Mouse (Mus musculus): ENCODE results near the gene Car8.
A peak's percentile ranks its signal among the peaks of the same experiment; 100 is the strongest.

Car8 gene

GRCm38 (mm10) chr4:8238560-8239305, at the start of gene Car8:
Gene Car8 (minus strand): TSS chr4:8239041.
- peak; percentile 61 for DNase-seq

- no peak for DNase-seq
Observed at GRCm38 (mm10) chr4:8284934-8285333, 46.1 kb upstream of the Car8 start.

GRCm38 (mm10) chr4:8278159-8278558, 39.3 kb upstream of the Car8 start:
- no peak for DNase-seq

- no peak for DNase-seq
Observed at GRCm38 (mm10) chr4:8249805-8250204, 11.0 kb upstream of the Car8 start.

- no peak for DNase-seq
Observed at GRCm38 (mm10) chr4:8245495-8246063, 6.7 kb upstream of the Car8 start.

GRCm38 (mm10) chr4:8245062-8245461, 6.2 kb upstream of the Car8 start:
- no peak for DNase-seq

- DNase-seq = no peak
Observed at GRCm38 (mm10) chr4:8239699-8240098, 858 bp upstream of the Car8 start.

- DNase-seq = no peak
Observed at GRCm38 (mm10) chr4:8239306-8239670, 447 bp upstream of the Car8 start.

- peak; percentile 34 for DNase-seq
Observed at GRCm38 (mm10) chr4:8232393-8233111, 6.3 kb downstream of the Car8 start.

- DNase-seq = no peak
Observed at GRCm38 (mm10) chr4:8231291-8231871, 7.5 kb downstream of the Car8 start.

- no peak for DNase-seq
Observed at GRCm38 (mm10) chr4:8229661-8230298, 9.1 kb downstream of the Car8 start.

- no peak for DNase-seq
Observed at GRCm38 (mm10) chr4:8218941-8219340, 19.9 kb downstream of the Car8 start.

- DNase-seq = no peak
Observed at GRCm38 (mm10) chr4:8218004-8218403, 20.8 kb downstream of the Car8 start.

GRCm38 (mm10) chr4:8217272-8217671, 21.6 kb downstream of the Car8 start:
- no peak for DNase-seq

GRCm38 (mm10) chr4:8216551-8216950, 22.3 kb downstream of the Car8 start:
- no peak for DNase-seq

- DNase-seq = no peak
Observed at GRCm38 (mm10) chr4:8213661-8214060, 25.2 kb downstream of the Car8 start.

- DNase-seq = no peak
Observed at GRCm38 (mm10) chr4:8212873-8213569, 25.8 kb downstream of the Car8 start.

GRCm38 (mm10) chr4:8210452-8210851, 28.4 kb downstream of the Car8 start:
- DNase-seq = no peak

- no peak for DNase-seq
Observed at GRCm38 (mm10) chr4:8207924-8208323, 30.9 kb downstream of the Car8 start.

- peak; percentile 57 for DNase-seq
Observed at GRCm38 (mm10) chr4:8206918-8207573, 31.8 kb downstream of the Car8 start.

- peak; percentile 29 for DNase-seq
Observed at GRCm38 (mm10) chr4:8205089-8205649, 33.7 kb downstream of the Car8 start.

GRCm38 (mm10) chr4:8203367-8203766, 35.5 kb downstream of the Car8 start:
- no peak for DNase-seq
